Mouse (Mus musculus): Measurements from ENCODE around the gene Cdiptos.

DNA sequence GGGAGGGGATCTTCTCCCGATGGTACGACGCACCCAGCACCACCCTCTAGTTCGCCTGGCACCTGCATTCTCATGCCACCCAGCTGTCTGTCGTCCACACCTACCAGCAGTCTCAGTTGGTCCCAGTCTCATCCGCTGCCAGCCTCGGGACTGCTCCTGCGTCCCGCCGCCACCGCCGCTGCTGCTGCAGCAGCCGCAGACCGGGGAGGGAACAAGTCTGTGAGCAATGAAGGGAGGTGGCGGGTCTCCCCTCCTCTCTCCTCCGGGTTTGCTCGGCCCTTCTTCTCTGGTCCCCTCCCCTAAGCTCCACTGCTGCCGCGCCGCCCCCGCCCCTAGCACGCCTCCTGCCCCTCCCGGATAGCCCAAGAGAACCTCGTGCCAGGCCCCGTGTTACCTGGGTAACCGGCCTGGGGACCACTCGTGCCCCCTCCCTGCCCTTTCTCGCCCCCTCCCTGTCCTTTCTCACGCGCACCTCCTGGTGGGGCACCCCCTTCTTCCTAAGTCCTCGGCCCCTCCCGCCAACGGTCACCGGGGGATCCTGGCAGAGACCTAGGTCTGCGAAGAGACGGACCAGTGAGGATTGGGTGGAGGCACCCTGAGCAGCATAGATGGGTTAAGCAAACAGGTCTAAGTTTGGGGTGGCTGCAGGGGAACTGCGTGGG lies 45.1 kb upstream of the Cdiptos start, which contains the start of the genes Gm42742 and Prrt2:
- no peak for TF ChIP-seq CTCF (IDR thresholded peaks at IDR 0.05; ENCODE audit: low read depth, low read length)
- TF ChIP-seq POLR2A (IDR thresholded peaks at IDR 0.05; ENCODE audit: borderline replicate concordance, low read depth, low read length): no peak

Measured in bone marrow macrophage, adult 2 months (primary cell).